Comparison of ENCODE assay signal across 17 mouse cellular contexts in the genomic region with DNA sequence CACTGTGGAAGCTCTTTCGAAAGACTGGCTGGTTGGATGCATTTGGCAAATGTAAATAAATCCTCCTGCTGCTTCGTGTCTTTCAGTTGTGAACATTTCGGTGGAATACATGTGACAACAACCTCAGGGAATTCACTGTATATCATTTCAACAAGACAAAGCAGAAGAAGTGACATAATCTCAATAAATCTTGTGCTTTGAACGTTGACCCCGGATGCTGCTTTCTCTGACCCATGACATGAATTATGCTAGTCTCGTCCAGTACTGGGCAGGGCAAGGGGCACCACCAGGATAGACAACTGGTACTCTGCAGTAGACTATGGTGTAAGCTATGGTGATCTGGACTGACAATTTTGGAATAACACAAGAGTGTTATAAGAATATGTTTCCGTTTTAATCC.
"Had no signal": no experiment of that assay in that cellular context is flagged by ENCODE, and none has a peak within 500 bp of the region (broad histone marks: within the 10 kb centered on the region; RNA-seq: fewer than 3 reads in every experiment).

No protein-coding gene starts in this region.

- H3K36me3 ChIP-seq: lung, embryonic 15.5 days; neural tube, embryonic 12.5 days had no signal

- H3K4me2 ChIP-seq: lung, embryonic 15.5 days; neural tube, embryonic 12.5 days had no signal

- H3K27me3 ChIP-seq: lung, embryonic 15.5 days; neural tube, embryonic 12.5 days had no signal

- ATAC-seq: intestine, postnatal 0 days; liver, postnatal 0 days had no signal

- H3K4me3 ChIP-seq: left cerebral cortex, adult 2 months; lung, embryonic 15.5 days; neural tube, embryonic 12.5 days had no signal

- DNase-seq: kidney, adult 2 months; kidney, postnatal 10 days; kidney, postnatal 36 days; layer of hippocampus, postnatal 36 days; liver, postnatal 0 days; lung, postnatal 14 days; lung, postnatal 4 days; midbrain, embryonic 14.5 days; retina, postnatal 1 day; right cerebral cortex, postnatal 25 days; thymus, adult 18-20 months; thymus, postnatal 36 days had no signal

- H3K4me1 ChIP-seq: lung, embryonic 15.5 days; neural tube, embryonic 12.5 days had no signal

- H3K9ac ChIP-seq: liver, embryonic 14.5 days; liver, postnatal 0 days; lung, embryonic 15.5 days; neural tube, embryonic 12.5 days had no signal

- H3K9me3 ChIP-seq: lung, embryonic 15.5 days; neural tube, embryonic 12.5 days had no signal

- H3K27ac ChIP-seq: left cerebral cortex, adult 2 months; liver, embryonic 14.5 days; lung, embryonic 15.5 days; neural tube, embryonic 12.5 days had no signal
